Mouse (Mus musculus) right cerebral cortex, adult 18-20 months (tissue): ENCODE data around the gene Cyba.

Source experiments
- DNase-seq: peaks from one replicate; pipeline ENCODE4 v3.0.0; 2022; ENCODE audit warnings: mixed read lengths

Gene Cyba

DNA sequence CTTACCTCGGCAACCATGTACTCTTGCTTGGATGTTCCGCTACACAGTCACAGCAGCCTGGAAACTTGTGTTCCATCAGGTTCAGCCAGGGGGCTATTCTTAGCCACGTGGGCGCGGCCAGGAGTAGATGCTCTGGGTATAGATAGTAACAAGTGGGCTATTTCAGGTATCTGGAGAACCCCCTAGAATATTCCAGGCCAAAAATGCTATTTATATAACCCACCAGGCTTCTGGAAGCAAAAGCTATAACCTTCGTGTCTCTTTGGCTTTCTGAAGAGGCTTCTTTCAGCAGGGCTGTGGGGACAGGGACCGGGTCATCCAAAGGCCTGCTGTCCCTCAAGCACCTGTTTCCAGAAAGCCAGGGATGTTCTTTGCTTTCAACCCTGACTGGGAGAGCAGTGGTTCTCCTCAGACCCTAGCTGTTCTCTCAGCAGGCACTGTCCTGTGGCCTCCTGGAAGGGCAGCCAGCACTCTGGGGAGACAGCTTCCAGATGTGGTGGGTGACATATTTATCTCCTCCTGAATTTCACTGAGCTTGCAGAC, 18.5 kb upstream of the Cyba start:
- DNase-seq, result no peak

- DNase-seq, result no peak
Measured at GRCm38 (mm10) chr8:122445203-122445602, 12.5 kb upstream of the Cyba start.

DNA sequence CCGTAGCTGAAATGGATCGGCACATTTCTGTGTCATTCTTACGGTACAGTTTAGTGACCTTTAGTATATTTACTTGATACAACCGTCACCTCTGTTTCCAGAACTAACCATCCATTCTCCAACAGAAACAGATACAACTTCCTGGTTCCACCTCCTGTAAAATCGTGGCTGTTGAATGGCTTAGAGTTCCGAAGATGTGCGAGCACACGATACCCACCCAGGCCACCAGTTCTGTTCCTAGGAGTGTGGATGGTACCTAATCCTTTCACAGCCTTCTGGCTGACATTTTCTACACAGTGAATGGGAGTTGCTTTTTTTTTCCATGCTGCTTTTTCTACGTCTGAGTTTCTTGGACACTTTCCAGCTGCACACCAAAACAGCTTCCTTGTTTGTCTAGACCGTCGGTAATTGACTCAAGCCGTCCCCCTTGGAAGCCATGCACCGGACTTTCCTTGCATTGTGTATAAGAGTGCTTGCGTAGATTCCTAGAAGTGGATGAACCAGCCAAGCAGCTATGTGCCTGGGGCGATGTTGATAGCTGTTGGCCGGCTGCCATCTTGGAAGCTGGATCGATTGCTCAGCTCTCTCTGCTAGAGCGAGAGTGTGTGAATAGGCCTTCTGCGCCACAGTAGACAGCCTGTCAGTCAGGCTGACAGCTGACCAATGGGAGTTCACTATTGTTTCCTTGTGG, 11.5 kb upstream of the Cyba start:
- DNase-seq, result peak; percentile 84

DNA sequence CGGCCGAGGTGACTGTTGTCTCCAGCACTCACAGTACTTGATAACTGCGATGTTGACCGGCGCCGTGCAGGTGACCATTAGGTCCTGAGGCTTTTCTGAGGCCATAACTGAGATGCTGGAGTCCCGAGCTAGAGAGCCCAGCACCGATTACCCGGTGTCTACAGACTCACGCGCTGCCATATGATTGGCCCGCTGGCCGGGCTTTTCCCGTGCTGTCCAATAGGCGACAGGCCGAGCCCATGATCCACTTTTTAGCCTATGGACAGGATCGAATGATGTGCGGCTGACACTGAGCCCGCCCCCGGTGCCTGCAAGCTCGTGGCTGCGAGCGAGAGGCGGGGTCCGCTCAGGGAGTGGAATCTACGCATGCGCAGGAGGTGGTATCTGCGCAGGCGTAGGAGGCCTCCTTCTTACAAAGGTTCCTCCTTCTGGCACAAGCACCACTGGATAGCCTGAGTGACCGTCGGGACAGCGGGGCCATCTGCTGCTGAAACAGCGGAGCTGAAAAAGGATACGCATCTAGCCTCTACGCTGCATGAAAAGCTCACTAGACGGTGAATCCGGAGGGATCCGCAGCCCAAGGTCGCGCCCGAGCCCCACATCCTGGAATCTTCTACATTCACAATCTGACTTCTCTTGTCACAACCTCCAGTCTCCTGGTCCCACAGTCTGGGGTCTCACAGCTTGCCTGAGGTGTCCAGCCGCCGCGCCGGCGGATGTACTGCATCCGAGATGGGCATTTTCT, 10.7 kb upstream of the Cyba start, which contains the start of gene Mvd:
Gene Mvd (minus strand): TSS at position 161 of the 745 bp plus-strand sequence.
- peak; percentile 100 for DNase-seq

- no peak for DNase-seq
Measured at GRCm38 (mm10) chr8:122442781-122443180, 10.1 kb upstream of the Cyba start.

- DNase-seq, result no peak
Measured at GRCm38 (mm10) chr8:122442356-122442755, 9.6 kb upstream of the Cyba start.

DNA sequence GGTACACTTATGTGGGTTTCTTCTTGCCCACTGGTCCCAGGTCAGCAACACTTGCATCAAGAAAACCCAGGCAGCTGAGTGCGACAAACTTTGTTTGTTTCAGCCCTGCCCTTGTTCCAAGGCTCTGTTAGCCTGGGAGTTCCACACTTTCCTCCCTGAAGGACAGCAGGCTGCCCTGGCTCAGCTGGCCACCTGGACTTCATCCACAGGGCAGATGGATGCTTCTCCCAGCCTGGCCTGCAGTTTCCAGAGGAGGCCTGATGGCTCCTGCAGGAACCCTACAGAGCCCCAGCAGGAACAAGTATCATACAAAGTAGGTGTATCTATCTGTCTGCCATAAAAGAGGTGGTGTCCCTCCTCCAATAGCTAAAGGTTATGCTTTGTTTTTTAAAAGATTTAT, 8.6 kb upstream of the Cyba start:
- DNase-seq, result no peak

GRCm38 (mm10) chr8:122439336-122439735, 6.6 kb upstream of the Cyba start:
- no peak for DNase-seq

GRCm38 (mm10) chr8:122437708-122438331, 5.1 kb upstream of the Cyba start:
- DNase-seq, result no peak

DNA sequence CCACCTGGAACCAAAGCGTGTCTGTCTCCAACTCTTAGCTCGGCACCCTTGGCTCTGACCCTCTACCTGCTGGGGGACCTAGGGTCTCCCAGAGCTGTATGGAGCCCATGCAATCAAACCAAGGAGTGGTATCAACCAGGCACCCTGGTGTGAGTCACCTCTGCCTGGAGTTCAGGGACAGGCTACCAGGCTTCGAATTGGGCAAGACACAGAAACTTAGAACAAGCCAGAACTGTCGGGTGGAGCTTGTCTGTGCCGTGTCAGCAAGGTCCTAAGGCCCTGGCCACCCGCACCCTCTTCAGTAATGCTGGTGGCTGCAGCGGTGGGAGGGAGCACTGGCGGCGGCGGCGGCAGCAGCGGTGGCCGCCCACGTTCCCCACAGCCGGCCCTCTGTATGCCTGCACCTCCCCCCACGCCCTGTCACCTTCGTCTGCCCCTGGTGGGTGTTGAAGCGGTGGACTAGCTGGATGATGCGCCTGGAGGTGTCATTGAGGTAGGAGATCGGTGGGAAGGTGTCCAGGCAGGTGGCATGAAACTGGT, 3.9 kb upstream of the Cyba start:
- DNase-seq, result no peak

DNA sequence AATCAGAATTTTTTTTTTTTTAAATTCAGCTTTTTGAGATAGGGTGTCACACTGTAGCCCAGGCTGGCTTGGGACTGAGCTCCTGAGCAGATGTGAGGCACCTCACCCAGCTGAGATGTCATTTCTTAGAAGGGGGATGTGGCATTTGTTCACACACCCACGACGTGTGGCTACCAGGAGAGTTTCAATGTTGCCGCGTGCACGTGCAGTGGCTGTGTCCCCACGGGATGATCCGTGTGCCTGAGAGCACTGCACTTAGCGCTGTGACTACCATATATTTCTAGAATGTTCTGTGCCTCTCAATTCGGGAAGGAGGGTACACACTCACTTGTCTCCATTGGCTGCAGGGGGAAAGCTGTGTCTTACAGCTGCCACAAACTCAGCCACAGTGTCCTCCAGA, 3.4 kb upstream of the Cyba start:
- DNase-seq, result no peak

- no peak for DNase-seq
Measured at GRCm38 (mm10) chr8:122435375-122435774, 2.6 kb upstream of the Cyba start.

DNA sequence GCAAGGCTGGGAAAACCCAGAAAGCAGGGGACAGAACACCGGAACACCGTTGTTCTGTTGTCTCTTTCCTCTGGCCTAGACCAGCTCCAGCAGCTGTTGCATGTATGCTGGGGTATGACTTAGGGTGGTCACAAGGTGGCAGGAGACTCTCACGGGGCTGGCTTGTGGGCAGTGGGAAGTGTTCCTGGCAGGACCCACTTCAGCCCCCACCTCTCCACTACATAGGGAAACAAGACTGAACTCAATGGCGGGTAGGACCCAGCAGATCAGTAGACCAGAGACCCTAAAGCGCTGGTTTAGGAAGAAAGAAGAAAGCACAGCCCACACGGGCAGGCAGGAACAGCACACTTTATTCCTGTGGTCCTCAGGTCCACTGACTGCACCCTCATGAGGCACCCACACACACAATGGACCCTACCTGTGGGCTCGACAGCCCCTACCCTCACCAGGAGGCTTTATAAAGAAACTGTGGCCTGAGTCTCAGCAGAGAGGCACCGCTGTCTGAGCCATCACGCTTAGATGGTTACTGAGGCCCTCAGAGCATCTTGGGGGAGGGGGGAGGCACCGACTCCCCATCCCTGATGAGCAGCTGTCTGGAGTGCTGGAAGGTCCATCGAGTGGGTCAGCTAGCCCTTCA, 657 bp upstream of the Cyba start:
- no peak for DNase-seq

- no peak for DNase-seq
Measured at GRCm38 (mm10) chr8:122431694-122432442, 862 bp downstream of the Cyba start.

DNA sequence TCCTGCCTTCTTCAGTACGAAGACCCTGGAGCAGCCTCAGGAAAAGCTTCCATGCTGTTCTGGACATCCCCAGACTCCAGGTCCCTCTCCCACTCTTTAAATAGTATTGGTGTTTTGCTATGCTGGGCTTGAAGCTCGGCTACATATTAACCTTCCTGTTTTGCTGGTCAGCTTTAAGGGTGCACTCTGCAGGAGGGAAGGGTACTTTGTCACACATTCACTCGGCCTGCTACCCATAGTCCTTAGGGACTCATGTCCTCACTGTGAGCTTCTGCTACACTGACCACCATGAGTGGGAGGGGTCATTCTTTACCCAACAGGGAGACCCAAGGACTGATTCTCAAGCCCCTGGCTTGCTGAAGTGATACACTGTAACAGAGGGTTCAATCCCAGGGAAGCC, 2.1 kb downstream of the Cyba start:
- no peak for DNase-seq

GRCm38 (mm10) chr8:122430058-122430636, 2.6 kb downstream of the Cyba start:
- DNase-seq, result peak; percentile 33

- no peak for DNase-seq
Measured at GRCm38 (mm10) chr8:122428163-122428562, 4.6 kb downstream of the Cyba start.

DNA sequence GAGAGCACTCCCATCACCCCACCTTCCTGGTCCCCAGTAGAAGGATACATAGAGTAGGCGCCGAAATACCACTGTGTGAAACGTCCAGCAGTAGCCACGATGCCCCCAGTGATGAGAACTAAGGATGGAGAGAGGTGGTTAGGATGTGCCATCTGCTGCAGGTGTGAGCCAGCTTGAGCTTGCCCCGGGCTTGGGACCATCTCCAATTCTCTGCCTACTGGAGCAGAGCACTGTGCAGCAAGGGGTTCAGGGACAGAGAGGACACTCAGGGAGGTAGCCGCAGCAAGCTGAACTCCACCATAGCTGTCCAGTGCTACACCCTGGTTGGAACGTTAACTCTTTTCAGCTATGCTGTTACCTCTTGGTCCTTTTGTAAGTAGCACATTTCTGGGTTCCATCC, 5.1 kb downstream of the Cyba start:
- no peak for DNase-seq

DNA sequence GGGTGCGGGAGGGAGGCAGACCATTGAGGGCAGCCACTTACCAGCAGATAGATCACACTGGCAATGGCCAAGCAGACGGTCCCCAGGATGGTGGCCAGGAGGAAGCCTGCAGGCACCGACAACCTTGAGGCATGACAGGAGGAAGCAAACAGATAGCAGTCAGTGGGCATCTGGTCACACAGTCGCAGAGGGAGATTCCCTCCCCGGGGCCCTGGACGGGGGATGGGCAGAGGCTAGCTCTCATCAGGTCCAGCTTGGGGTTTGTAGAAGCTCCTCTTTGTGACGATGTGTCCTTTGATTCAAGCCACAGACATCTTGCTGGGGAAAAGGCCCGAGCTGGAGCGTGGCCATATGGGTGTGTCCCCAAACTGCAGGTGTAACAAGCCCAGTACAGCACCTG, 6.6 kb downstream of the Cyba start:
- DNase-seq, result no peak

DNA sequence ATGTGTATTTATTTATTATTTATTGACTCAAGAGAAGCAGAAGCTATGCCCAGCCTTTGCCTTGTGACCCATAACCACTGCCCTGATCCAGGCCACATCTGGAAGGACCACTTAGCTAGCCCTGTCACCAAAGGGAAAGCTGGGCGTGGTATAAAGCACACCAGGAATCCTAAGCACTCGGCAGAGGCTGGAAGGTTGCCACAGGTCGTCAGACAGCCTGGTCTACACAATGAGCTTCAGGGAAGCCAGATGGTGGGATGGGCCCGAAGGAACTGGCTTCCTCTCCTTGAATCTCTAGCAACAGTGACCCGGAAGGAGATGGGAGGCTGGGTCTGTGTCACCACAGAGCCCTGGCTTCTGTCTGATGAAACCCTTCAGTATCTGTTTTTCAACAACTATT, 9.1 kb downstream of the Cyba start:
- DNase-seq, result no peak

GRCm38 (mm10) chr8:122423217-122423616, 9.5 kb downstream of the Cyba start:
- DNase-seq, result no peak
